In the genomic region with DNA sequence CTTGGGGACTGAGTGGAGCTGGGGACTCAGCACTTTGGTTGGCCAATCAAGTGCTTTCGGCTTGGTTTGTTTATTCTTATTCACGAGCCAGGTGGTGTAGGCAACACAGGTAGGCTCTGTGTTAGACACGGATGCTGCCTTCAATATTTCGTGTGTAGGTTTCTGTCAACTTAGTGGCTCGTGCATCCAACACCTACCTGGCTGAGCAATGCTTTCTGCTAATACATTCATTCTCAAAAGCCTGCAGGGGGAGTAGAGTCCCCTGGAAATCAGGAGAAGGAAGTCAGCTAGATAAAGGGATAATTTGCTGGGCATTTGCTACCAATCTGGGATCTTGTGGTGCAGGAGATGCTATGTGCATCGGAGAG, we compare ENCODE assay signal across 8 mouse cellular contexts. TPM values are rescaled to one million over a fixed set of nuclear protein-coding genes. Genes with fewer than 3 reads are reported as not detected.
DNase-seq lines count a peak whose midpoint lies in the region; ATAC-seq and TF ChIP-seq lines count a peak whose summit lies in the region.

No protein-coding gene starts in this region.

- H3K4me3 ChIP-seq in kidney, embryonic 14.5 days (ENCODE audit: low read length), result peak overlapping the region; percentile 66
- peak overlapping the region; percentile 92 for H3K4me3 ChIP-seq in bone marrow, adult 2 months (replicated peaks; ENCODE audit: control insufficient read depth, low read depth, low read length)
- peak overlapping the region; percentile 70 for H3K4me3 ChIP-seq in hindbrain, embryonic 11.5 days (ENCODE audit: low read depth, low read length)
- H3K4me3 ChIP-seq in midbrain, embryonic 14.5 days (replicated peaks; ENCODE audit: low read depth, low read length), result peak overlapping the region; percentile 60

- no peak for TF ChIP-seq POLR2A in bone marrow, adult 2 months (IDR thresholded peaks at IDR 0.05; ENCODE audit: borderline replicate concordance, control insufficient read depth, low read depth, low read length)

- TF ChIP-seq CTCF in bone marrow, adult 2 months (IDR thresholded peaks at IDR 0.05; ENCODE audit: control insufficient read depth, insufficient read depth, low read length), result no peak

- H3K9ac ChIP-seq in kidney, embryonic 14.5 days (ENCODE audit: low read depth, low read length), result peak overlapping the region; percentile 76
- peak overlapping the region; percentile 89 for H3K9ac ChIP-seq in hindbrain, embryonic 11.5 days (ENCODE audit: low read depth, low read length)
- H3K9ac ChIP-seq in midbrain, embryonic 14.5 days (replicated peaks; ENCODE audit: low read length), result peak overlapping the region; percentile 87

- H3K27ac ChIP-seq in kidney, embryonic 14.5 days (ENCODE audit: low read depth, low read length), result no peak overlapping the region
- peak overlapping the region; percentile 98 for H3K27ac ChIP-seq in bone marrow, adult 2 months (ENCODE audit: control insufficient read depth, insufficient read depth, low read depth, low read length, poor library complexity)
- no peak overlapping the region for H3K27ac ChIP-seq in hindbrain, embryonic 11.5 days (ENCODE audit: low read depth, low read length)
- peak overlapping the region; percentile 93 for H3K27ac ChIP-seq in midbrain, embryonic 14.5 days (replicated peaks; ENCODE audit: low read depth, low read length)

- no peaks in the 10 kb centered on the region; the same call in 1 of the 2 replicates for H3K4me1 ChIP-seq in kidney, embryonic 14.5 days (ENCODE audit: control insufficient read depth, insufficient read depth, low read length)
- peaks cover 5% of the 10 kb centered on the region; the same call in 1 of the 2 replicates for H3K4me1 ChIP-seq in bone marrow, adult 2 months (ENCODE audit: control insufficient read depth, insufficient read depth, low read length)
- H3K4me1 ChIP-seq in hindbrain, embryonic 11.5 days (replicated peaks; ENCODE audit: control insufficient read depth, insufficient read depth, low read length), result 0 out of 2 replicates have a peak, but pooled peaks cover 4% of the 10 kb centered on the region
- H3K4me1 ChIP-seq in midbrain, embryonic 14.5 days (ENCODE audit: control insufficient read depth, insufficient read depth, low read length), result 0 out of 2 replicates have a peak, but pooled peaks cover 17% of the 10 kb centered on the region

- no peaks in the 10 kb centered on the region for H3K9me3 ChIP-seq in kidney, embryonic 14.5 days (ENCODE audit: control insufficient read depth, low read length)
- H3K9me3 ChIP-seq in hindbrain, embryonic 11.5 days (ENCODE audit: control insufficient read depth, low read length), result no peaks in the 10 kb centered on the region
- H3K9me3 ChIP-seq in midbrain, embryonic 14.5 days (ENCODE audit: control insufficient read depth, low read length), result no peaks in the 10 kb centered on the region

- H3K4me2 ChIP-seq in kidney, embryonic 14.5 days (replicated peaks; ENCODE audit: low read depth, low read length), result peak overlapping the region; percentile 96
- H3K4me2 ChIP-seq in hindbrain, embryonic 11.5 days (replicated peaks; ENCODE audit: low read depth, low read length), result peak overlapping the region; percentile 98
- H3K4me2 ChIP-seq in midbrain, embryonic 14.5 days (ENCODE audit: low read length), result peak overlapping the region; percentile 98

- ATAC-seq in kidney, embryonic 14.5 days (ENCODE audit: low FRiP score, low TSS enrichment), result no peak
- no peak; the same call in 1 of the 2 replicates for ATAC-seq in hindbrain, embryonic 11.5 days (ENCODE audit: low FRiP score)
- ATAC-seq in midbrain, embryonic 14.5 days (ENCODE audit: low FRiP score, low TSS enrichment), result no peak; the same call in 1 of the 2 replicates
- no peak for ATAC-seq in megakaryocyte progenitor cell, adult 5-6 weeks (replicated peaks; ENCODE audit: poor library complexity)

- no peaks in the 10 kb centered on the region for H3K36me3 ChIP-seq in kidney, embryonic 14.5 days (ENCODE audit: control insufficient read depth, insufficient read depth, low read length)
- no peaks in the 10 kb centered on the region for H3K36me3 ChIP-seq in hindbrain, embryonic 11.5 days (ENCODE audit: control insufficient read depth, insufficient read depth, low read length)
- no peaks in the 10 kb centered on the region for H3K36me3 ChIP-seq in midbrain, embryonic 14.5 days (ENCODE audit: control insufficient read depth, insufficient read depth, low read length)

- no peak for DNase-seq in kidney, adult 11 months
- no peak for DNase-seq in hindbrain, embryonic 11.5 days (ENCODE audit: low spot score)
- DNase-seq in midbrain, embryonic 14.5 days, result peak; percentile 62
- DNase-seq in T-cell, adult 2 months (ENCODE audit: low spot score), result no peak
- no peak for DNase-seq in kidney, postnatal 4 days

- no peaks in the 10 kb centered on the region for H3K27me3 ChIP-seq in kidney, embryonic 14.5 days (ENCODE audit: control insufficient read depth, insufficient read depth, low read length)
- H3K27me3 ChIP-seq in hindbrain, embryonic 11.5 days (ENCODE audit: control insufficient read depth, insufficient read depth, low read length), result no peaks in the 10 kb centered on the region
- no peaks in the 10 kb centered on the region for H3K27me3 ChIP-seq in midbrain, embryonic 14.5 days (ENCODE audit: control insufficient read depth, insufficient read depth, low read length)

- 24% methylated on average over 6 of the region's 6 CpGs for WGBS in kidney, embryonic 14.5 days
- WGBS in bone marrow, adult 2 months, result 13% methylated on average over 6 of the region's 6 CpGs
- 29% methylated on average over 6 of the region's 6 CpGs for WGBS in hindbrain, embryonic 11.5 days
- WGBS in midbrain, embryonic 14.5 days, result 23% methylated on average over 6 of the region's 6 CpGs

RNA-seq across cellular contexts. Expression of gene Cmpk2, which starts 1.0 kb away (rescaled TPM):
- polyA plus RNA-seq in kidney, embryonic 14.5 days (2014; fragmentation: Nextera tagmentation; extraction: Ambion mirVana), result 7.3 and 9.7 TPM in 2 replicates
- polyA plus RNA-seq in bone marrow, adult 2 months (2011; ENCODE audit: insufficient read depth, insufficient read length, low replicate concordance, missing spikeins), result 24.7 and 27.8 TPM in 2 replicates
- polyA plus RNA-seq in hindbrain, embryonic 11.5 days (2014; fragmentation: Nextera tagmentation; extraction: Ambion mirVana), result 8.8 and 9.7 TPM in 2 replicates
- 13.8 and 14.6 TPM in 2 replicates for polyA plus RNA-seq in midbrain, embryonic 14.5 days (2014; fragmentation: Nextera tagmentation; extraction: Ambion mirVana)
- 23.2 and 25.2 TPM in 2 replicates for total RNA-seq in megakaryocyte progenitor cell, adult 5-6 weeks (2015)
- 11.7 and 16.1 TPM in 2 replicates for total RNA-seq in megakaryocyte progenitor cell, adult 5-6 weeks (2017)

RNA-seq across cellular contexts. Expression of gene Rsad2, which starts 13.8 kb away (rescaled TPM):
- 16.6 and 17.1 TPM in 2 replicates for polyA plus RNA-seq in kidney, embryonic 14.5 days (2014; fragmentation: Nextera tagmentation; extraction: Ambion mirVana)
- polyA plus RNA-seq in bone marrow, adult 2 months (2011; ENCODE audit: insufficient read depth, insufficient read length, low replicate concordance, missing spikeins), result 114 and 157 TPM in 2 replicates
- 0.24 and 0.28 TPM in 2 replicates for polyA plus RNA-seq in hindbrain, embryonic 11.5 days (2014; fragmentation: Nextera tagmentation; extraction: Ambion mirVana)
- polyA plus RNA-seq in midbrain, embryonic 14.5 days (2014; fragmentation: Nextera tagmentation; extraction: Ambion mirVana), result 0.09 and 3.6 TPM in 2 replicates
- total RNA-seq in megakaryocyte progenitor cell, adult 5-6 weeks (2015), result 0.96 and 1.3 TPM in 2 replicates
- total RNA-seq in megakaryocyte progenitor cell, adult 5-6 weeks (2017), result 0.87 and 1.0 TPM in 2 replicates

RNA-seq across cellular contexts. Expression of gene Rnf144a, which starts 55.0 kb away (rescaled TPM):
- 26.2 and 29.8 TPM in 2 replicates for polyA plus RNA-seq in kidney, embryonic 14.5 days (2014; fragmentation: Nextera tagmentation; extraction: Ambion mirVana)
- 7.6 and 13.2 TPM in 2 replicates for polyA plus RNA-seq in bone marrow, adult 2 months (2011; ENCODE audit: insufficient read depth, insufficient read length, low replicate concordance, missing spikeins)
- 23.7 and 30.8 TPM in 2 replicates for polyA plus RNA-seq in hindbrain, embryonic 11.5 days (2014; fragmentation: Nextera tagmentation; extraction: Ambion mirVana)
- polyA plus RNA-seq in midbrain, embryonic 14.5 days (2014; fragmentation: Nextera tagmentation; extraction: Ambion mirVana), result 21.6 and 26.2 TPM in 2 replicates
- 17.4 and 19.1 TPM in 2 replicates for total RNA-seq in megakaryocyte progenitor cell, adult 5-6 weeks (2015)
- 15.1 and 16.8 TPM in 2 replicates for total RNA-seq in megakaryocyte progenitor cell, adult 5-6 weeks (2017)

Comparison
In these comparisons a context has a peak if more than half of its experiments do, and no peak if none do; other contexts are left out.
1. H3K27ac ChIP-seq: peak in bone marrow, adult 2 months (single experiment) and midbrain, embryonic 14.5 days (single experiment); none in kidney, embryonic 14.5 days (single experiment) and hindbrain, embryonic 11.5 days (single experiment).
2. Peak in every context shown above with its lines, with median percentiles within 50 percentile points of each other: H3K4me2 ChIP-seq, H3K4me3 ChIP-seq and H3K9ac ChIP-seq.